Mouse (Mus musculus) C2C12 (cell line): ENCODE data around the gene Raly.

ENCODE experiments used
- CTCF ChIP-seq: IDR thresholded peaks from one replicate; pipeline ENCODE4 v1.5.1; 2011; ENCODE audit not compliant: control insufficient read depth, insufficient read depth, insufficient read length
- MYOD1 ChIP-seq: IDR thresholded peaks from one replicate; pipeline ENCODE4 v1.6.1; 2011; ENCODE audit warnings: low read depth; ENCODE audit not compliant: control insufficient read depth, insufficient read length
- USF1 ChIP-seq: IDR thresholded peaks from one replicate; pipeline ENCODE4 v1.6.1; 2011; ENCODE audit warnings: low read depth, mild to moderate bottlenecking, control low read depth, moderate library complexity

GRCm38 (mm10) chr2:154909789-154910188, 118.9 kb downstream of the Raly start:
- TF ChIP-seq USF1 (no peak), CTCF (no peak), MYOD1 (no peak)
